Mouse (Mus musculus) kidney, adult 2 months (tissue): ENCODE results near the gene Dnajb3.

Experiments
- CTCF ChIP-seq: fragments of 200-500 bp; conservative IDR thresholded peaks from 2 replicates; pipeline ENCODE4 v1.5.1; 2011; ENCODE audit warnings: low read depth, mild to moderate bottlenecking, control low read depth, low read length, moderate library complexity, mixed read lengths; ENCODE audit not compliant: insufficient read depth, insufficient read length
- POLR2A ChIP-seq: fragments of 200-500 bp; IDR thresholded peaks from one replicate; pipeline ENCODE4 v1.6.1; 2011; ENCODE audit warnings: low read depth, low read length, control low read depth

GRCm38 (mm10) chr1:88227482-88227881, 21.9 kb upstream of the Dnajb3 start:
- TF ChIP-seq CTCF = no peak
- no peak for TF ChIP-seq POLR2A
